Mouse (Mus musculus) thymus, postnatal 36 days (tissue): ENCODE results near the gene Clpp.

Experiments
- DNase-seq, 2 experiments: peaks; one replicate each; pipeline ENCODE4 v3.0.0; 2022; ENCODE audit warnings: mixed read lengths in 2 of 2

The Clpp gene

GRCm38 (mm10) chr17:57031661-57032420 lies 41.7 kb downstream of the Clpp start:
- DNase-seq, result peak; percentile 98 to 100

DNA sequence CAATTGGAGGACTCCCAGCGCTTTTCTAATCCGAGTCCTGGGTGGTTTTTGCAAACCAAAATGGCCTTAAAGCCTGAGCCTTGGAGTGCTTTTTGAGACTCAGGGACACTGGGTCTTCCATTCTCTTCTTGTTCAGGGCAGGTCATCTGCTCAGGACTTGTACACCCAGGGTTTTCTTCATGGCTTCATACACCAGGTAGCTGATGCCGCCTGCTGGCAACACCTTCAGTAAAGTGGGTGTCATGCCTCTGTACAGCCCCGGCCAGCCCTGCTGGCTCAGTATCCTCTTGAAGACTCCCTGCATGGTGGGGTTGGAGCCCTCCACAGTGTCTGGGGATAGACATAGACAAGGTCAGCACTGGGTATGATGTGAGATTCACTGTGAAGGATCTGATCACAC lies 42.7 kb downstream of the Clpp start:
- no peak for DNase-seq

GRCm38 (mm10) chr17:57038978-57039377 lies 48.9 kb downstream of the Clpp start:
- DNase-seq, result no peak

GRCm38 (mm10) chr17:57041554-57041953 lies 51.4 kb downstream of the Clpp start, which contains the start of gene Slc25a41:
Gene Slc25a41, minus strand, starts transcription at chr17:57041654.
- no peak for DNase-seq
